Mouse (Mus musculus): ENCODE measurements around the gene Zer1.
"Not testable (repeated sequence)": the region's sequence is repeated elsewhere in the genome, so short reads cannot be mapped to it uniquely, and the experiment has no call there.

Gene Zer1

DNA sequence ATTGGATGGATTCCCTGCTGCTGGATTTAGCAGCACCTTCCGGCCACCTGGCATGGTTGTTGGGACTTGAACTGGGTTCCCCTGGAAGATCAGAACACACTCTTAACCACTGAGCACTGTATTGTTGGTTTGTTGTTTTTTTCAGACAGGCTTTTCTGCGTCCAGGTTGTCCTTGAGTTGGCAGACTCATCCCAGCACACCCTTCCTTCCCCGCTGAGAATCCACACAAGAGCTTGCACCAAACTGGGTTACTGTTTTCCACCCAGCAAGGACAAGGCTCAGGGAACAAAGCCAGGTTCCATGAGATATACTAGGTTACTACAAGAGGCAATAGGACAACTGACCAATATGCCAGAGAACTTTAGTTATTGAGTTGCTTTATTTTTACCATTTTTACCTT, 67.6 kb downstream of the Zer1 start:
- DNase-seq (ENCODE audit: inconsistent age in 2 of 2, low spot score in 1 of 2), result peak; percentile 55 to 83

DNA sequence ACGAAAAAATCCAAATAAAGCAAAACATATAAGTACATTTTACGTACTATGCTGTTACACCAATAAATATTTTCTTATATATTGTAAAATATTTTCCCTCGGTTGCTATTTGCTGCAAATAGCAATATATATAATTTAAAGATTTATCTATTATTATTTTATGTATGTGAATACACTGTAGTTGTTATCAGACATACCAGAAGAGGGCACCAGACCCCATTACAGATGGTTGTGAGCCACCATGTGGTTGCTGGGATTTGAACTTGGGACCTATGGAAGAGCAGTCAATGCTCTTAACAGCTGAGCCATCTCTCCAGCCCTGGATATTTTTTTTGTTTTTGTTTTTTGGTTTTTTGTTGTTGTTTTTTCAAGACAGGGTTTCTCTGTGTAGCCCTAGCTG, 69.1 kb downstream of the Zer1 start:
- DNase-seq (ENCODE audit: inconsistent age in 2 of 2, low spot score in 1 of 2), result not testable (repeated sequence)

DNA sequence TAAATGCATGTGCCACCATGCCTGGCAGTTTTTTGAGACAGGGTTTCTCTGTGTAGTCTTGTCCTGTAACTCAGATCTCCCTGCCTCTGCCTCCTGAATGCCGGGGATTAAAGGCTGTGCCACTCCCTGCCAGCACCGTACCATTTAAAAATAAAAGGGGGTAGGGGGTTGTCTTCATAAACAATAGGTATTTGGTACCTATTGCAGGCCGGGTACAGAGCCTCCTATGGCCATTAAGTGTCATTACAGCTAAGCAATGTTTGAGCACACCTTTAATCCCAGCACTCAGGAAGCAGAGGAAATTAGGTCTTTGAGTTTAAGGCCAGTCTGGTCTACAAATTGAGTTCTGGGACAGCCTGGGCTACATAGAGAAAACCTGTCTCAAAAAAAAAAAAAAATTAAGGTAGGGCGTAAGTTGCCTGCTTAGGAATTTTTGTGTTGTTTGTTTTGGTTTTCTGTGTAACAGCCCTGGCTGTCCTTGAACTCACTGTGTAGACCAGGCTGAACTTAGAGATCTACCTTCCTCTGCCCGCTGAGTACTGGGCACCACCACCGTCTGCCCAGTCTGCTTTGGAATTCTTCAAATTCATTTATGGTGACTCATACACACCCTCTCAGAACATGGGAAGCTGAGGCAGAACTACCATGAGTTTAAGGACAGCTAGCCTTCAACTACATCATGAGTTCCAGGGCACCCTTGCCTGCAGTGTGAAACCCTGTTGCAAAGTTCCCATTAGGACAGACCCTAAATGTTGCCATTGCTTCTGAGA, 72.2 kb downstream of the Zer1 start:
- DNase-seq (ENCODE audit: inconsistent age in 2 of 2, low spot score in 1 of 2), result no peak

DNA sequence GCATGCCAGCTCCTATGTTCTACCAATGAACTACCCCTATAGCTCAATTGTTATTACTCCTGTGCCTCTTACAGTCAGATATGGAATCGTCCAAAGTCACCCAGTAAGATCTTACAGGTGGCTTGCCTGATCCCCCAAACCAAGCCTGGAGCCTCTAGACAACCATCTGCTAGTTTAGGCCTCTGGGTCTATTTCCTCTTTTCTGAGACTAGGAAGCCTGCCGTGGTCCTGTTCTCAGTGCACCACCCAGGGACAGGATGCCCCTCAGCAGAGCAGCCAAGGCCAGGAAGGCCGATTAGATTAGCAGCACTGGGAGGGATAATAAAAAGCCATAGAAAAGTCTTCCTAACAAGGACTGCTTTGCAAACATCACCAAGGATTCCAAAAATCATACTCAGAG, 74.6 kb downstream of the Zer1 start:
- no peak for DNase-seq (ENCODE audit: inconsistent age in 2 of 2, low spot score in 1 of 2)

DNA sequence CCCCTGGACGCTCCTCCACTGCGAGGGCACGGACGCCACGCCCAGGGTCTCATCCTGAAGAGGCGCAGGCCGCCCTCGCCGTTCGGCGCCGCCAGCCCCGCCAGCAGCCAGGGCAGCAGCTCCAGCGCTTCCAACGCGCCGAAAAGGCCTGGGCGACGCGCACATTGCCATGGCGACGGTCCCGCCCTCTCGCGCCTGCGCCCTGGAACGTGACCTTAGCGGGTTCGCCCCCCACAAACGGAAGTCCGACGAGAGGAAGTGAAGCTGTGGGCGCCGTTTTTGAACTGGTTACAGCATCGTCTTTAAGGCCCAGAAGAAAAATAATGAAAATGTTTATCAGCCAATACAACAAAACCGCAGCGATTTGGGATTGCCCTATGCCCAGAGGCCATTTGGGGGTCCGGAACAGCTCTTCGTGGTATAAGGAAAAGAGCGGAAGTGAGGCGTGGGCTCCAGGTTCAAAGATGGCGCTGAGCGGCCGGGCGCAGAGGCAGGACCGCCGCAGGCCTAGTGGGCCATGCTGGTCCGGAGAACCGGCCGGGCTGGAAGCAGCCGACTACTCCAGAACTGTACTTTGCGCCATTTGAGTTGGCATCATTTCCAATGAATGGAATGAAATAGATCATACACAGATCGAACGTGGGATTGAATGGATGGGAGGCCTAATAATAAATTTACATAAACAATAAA, 75.5 kb downstream of the Zer1 start, which contains the start of gene Wdr34:
Gene Wdr34 (minus strand): TSS at position 183 of the 690 bp plus-strand sequence.
- DNase-seq (ENCODE audit: inconsistent age in 2 of 2, low spot score in 1 of 2), result peak; percentile 98 to 99

DNA sequence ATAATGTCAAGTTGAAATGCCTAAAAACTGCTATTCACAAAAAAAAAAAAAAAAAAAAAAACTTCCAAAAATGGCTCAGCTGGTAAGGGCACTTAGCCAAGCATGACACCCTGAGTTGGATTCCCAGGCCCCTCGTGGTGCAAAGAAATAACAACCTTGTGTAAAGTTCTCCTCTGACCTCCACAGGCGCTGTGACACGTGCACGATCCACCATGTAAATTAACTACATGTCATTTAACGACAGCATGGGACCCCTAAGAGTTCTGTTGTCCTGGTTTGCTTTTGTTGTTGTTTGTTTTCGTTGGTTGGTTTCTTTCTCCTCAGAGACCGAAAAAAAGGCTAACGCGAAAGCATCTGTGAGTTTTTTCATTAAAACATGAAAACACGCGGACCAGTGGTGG, 76.3 kb downstream of the Zer1 start:
- DNase-seq (ENCODE audit: inconsistent age in 2 of 2, low spot score in 1 of 2), result no peak

All from adrenal gland, adult (tissue).